Mouse (Mus musculus) G1E (cell line): ENCODE measurements at regions not wholly inside any gene's neighbourhood (a gene's known extent, or its start where the extent isn't known, plus 50 kb on each side); places are given as distances from the start of the nearest gene placed in this dataset.
A peak's percentile ranks its signal among the peaks of the same experiment; 100 is the strongest.

ENCODE experiments used
- ATAC-seq: 2 replicates; pipeline ENCODE4 v1.8.0; 2016; ENCODE audit warnings: mild to moderate bottlenecking; ENCODE audit not compliant: insufficient number of reproducible peaks, poor library complexity, low FRiP score, severe bottlenecking; ENCODE audit errors: extremely low read depth
- DNase-seq: peaks from one replicate; pipeline ENCODE4 v3.0.0; 2012; ENCODE audit warnings: low spot score
- H3K27me3 ChIP-seq: 2 replicates; pipeline ENCODE4 v1.6.1; 2012; ENCODE audit warnings: mild to moderate bottlenecking, low read length, inconsistent platforms; ENCODE audit not compliant: insufficient read depth
- H3K36me3 ChIP-seq: replicated peaks from 2 replicates; pipeline ENCODE3; 2012; ENCODE audit warnings: mild to moderate bottlenecking, inconsistent platforms
- H3K4me1 ChIP-seq: 2 replicates; pipeline ENCODE4 v1.6.1; 2012; ENCODE audit warnings: low read depth, low read length, inconsistent platforms, mixed read lengths; ENCODE audit not compliant: insufficient read depth
- H3K4me3 ChIP-seq: 2 replicates; pipeline ENCODE4 v1.5.1; 2012; ENCODE audit warnings: low read depth, mild to moderate bottlenecking, inconsistent platforms, low read length, moderate library complexity, mixed read lengths
- H3K9me3 ChIP-seq: replicated peaks from 2 replicates; pipeline ENCODE4 v1.6.1; 2012; ENCODE audit warnings: inconsistent platforms
- CTCF ChIP-seq: IDR thresholded peaks from 2 replicates; pipeline ENCODE4 v1.5.1; 2012; ENCODE audit warnings: low read depth, low read length, inconsistent platforms, mixed read lengths
- GATA1 ChIP-seq: IDR thresholded peaks from 2 replicates; pipeline ENCODE4 v1.6.1; 2012; ENCODE audit warnings: borderline replicate concordance, low read length, inconsistent platforms, mixed read lengths
- GATA2 ChIP-seq: IDR thresholded peaks from 2 replicates; pipeline ENCODE4 v1.6.1; 2012; ENCODE audit warnings: low read depth, low read length, inconsistent platforms, borderline replicate concordance
- POLR2AphosphoS5 ChIP-seq: IDR thresholded peaks from 2 replicates; pipeline ENCODE4 v1.6.1; 2012; ENCODE audit warnings: low read depth, low read length, inconsistent platforms; ENCODE audit not compliant: insufficient replicate concordance
- TAL1 ChIP-seq: conservative IDR thresholded peaks from 2 replicates; pipeline ENCODE4 v1.6.1; 2012; ENCODE audit warnings: low read depth, low read length, inconsistent platforms, mixed read lengths

GRCm38 (mm10) chr1:148689618-148690017 lies 1271.5 kb downstream of the Pla2g4a start:
- ATAC-seq (0 out of 2 replicates have a peak, but pooled peaks have one; percentile 8), DNase-seq (no peak)
- peaks cover 2% of the 10 kb centered on the region; the same call in 1 of the 2 replicates for H3K9me3 ChIP-seq
- H3K36me3 ChIP-seq = no peaks in the 10 kb centered on the region
- no peaks in the 10 kb centered on the region for H3K4me1 ChIP-seq
- no peak overlapping the region for H3K4me3 ChIP-seq
- no peak for TF ChIP-seq CTCF
- no peak for TF ChIP-seq GATA1
- no peak for TF ChIP-seq TAL1
- TF ChIP-seq POLR2AphosphoS5 = no peak
- TF ChIP-seq GATA2 = no peak
- H3K27me3 ChIP-seq = no peaks in the 10 kb centered on the region

GRCm38 (mm10) chr1:148675516-148675915 lies 1285.6 kb downstream of the Pla2g4a start:
- ATAC-seq = no peak; the same call in 1 of the 2 replicates
- H3K36me3 ChIP-seq = no peaks in the 10 kb centered on the region

GRCm38 (mm10) chr1:148664409-148664808 lies 1296.7 kb downstream of the Pla2g4a start:
- H3K4me1 ChIP-seq = no peaks in the 10 kb centered on the region
- no peak for DNase-seq
- no peak for ATAC-seq
- TF ChIP-seq POLR2AphosphoS5 = no peak
- no peak for TF ChIP-seq GATA1
- TF ChIP-seq GATA2 = no peak
- TF ChIP-seq CTCF = no peak
- no peak for TF ChIP-seq TAL1
- H3K9me3 ChIP-seq = no peaks in the 10 kb centered on the region; the same call in 1 of the 2 replicates
- no peaks in the 10 kb centered on the region for H3K36me3 ChIP-seq
- no peak overlapping the region for H3K4me3 ChIP-seq
- no peaks in the 10 kb centered on the region for H3K27me3 ChIP-seq

More at GRCm38 (mm10) chr1:148675516-148675915, 1285.6 kb downstream of the Pla2g4a start:
- Histone ChIP-seq H3K4me1 (no peaks in the 10 kb centered on the region), H3K4me3 (no peak overlapping the region), H3K27me3 (no peaks in the 10 kb centered on the region), H3K9me3 (peaks cover 4% of the 10 kb centered on the region)
- no peak for TF ChIP-seq CTCF
- TF ChIP-seq GATA1 = no peak
- no peak for TF ChIP-seq POLR2AphosphoS5
- TF ChIP-seq TAL1 = no peak
- TF ChIP-seq GATA2 = no peak
- DNase-seq = no peak

GRCm38 (mm10) chr1:148656990-148657389 lies 1304.1 kb downstream of the Pla2g4a start:
- DNase-seq (no peak), ATAC-seq (no peak)
- Histone ChIP-seq H3K27me3 (no peaks in the 10 kb centered on the region), H3K4me3 (no peak overlapping the region), H3K36me3 (no peaks in the 10 kb centered on the region), H3K4me1 (no peaks in the 10 kb centered on the region), H3K9me3 (no peaks in the 10 kb centered on the region; the same call in 1 of the 2 replicates)
- TF ChIP-seq GATA2 (no peak), POLR2AphosphoS5 (no peak), CTCF (no peak), TAL1 (no peak), GATA1 (no peak)
